Mouse (Mus musculus) 3T3-L1 (cell line): ENCODE results near the gene Sdk1.

Source experiments
- DNase-seq: peaks from one replicate; pipeline ENCODE4 v3.0.0-alpha.2; 2015; ENCODE audit warnings: low read depth, low spot score

Gene Sdk1

DNA sequence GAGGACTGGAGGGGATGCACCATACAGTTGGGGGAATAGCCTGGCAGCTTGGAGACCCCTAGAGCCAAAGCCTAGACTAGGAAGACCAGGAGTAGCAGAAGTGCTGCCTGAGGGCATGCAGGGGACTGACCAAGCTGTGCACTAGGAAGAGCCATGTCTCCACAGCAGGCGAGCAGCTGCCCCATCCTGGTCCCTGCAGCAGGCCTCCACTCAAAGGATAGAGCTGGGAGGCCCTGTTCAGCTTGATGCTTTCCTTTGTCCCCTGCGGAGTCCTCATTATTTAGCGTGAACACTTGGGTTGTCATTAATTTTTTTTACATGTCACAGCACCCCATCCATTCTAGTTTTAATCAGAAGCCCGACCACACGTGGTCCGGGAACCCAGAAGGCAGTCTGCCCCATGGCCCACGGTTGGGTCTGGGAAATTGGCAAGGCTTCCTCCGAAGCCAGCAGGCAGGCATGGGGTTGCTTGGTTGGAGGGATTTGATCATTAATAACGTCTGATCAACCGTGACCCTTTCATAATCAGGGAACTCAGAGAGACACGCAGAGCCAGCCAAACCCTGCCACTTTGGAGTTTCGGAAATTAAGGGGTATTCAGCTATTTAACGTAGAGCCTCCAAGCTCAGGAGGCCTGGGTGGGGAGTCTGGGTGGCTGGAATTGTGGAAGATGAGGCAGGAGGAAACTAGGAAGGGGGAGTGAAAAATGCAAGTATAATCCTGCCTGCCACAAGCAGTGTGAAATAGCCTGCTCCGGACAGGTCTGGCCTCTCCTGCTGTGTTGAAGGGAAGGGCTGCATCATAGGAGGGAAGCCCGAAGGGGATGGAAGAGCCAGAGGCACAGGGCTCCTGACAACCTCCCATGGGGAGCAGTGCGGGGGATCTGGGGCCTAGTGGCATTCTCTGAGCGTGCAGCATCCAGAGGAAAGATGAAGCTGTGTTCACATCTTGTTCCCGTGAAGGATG, 872.2 kb downstream of the Sdk1 start:
- no peak for DNase-seq

DNA sequence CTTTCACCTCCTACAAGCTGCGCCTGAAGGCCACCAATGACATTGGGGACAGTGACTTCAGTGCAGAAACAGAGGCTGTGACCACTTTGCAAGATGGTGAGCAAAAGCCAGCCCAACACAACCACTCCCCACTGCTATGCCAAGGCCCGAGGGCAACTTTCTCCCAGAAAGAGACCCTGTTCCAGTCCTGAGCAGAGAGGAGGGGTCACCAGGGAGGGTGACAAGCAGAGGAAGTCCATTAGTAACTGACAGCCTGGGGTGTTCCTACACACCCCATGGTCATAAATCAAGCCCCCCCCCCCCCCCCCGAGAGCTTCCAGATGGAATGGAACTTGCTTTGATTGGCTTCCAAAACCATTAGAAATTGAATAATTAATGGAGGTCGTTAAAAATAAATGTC, 886.5 kb downstream of the Sdk1 start:
- no peak for DNase-seq

DNA sequence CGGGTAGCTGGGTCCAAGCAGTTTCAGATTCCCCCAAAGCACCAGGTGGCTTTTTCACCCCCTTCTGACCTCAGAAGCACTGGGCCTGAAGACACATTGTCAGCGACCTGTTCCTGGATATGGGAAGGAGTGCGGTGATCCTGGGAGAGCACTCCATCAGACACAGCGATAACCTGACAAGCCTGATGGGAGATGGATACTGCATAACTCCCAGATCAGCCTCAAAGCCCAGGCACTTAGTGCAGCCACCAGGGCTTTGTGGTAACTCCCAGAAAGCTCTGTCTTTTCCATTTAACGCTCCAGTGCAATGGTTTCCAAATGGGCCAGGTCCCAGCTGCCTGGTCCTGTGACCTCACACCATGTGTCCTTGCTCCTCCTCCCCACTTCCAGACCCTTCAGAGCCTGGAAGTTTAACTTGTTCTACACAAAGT, 886.9 kb downstream of the Sdk1 start:
- DNase-seq, result no peak

DNA sequence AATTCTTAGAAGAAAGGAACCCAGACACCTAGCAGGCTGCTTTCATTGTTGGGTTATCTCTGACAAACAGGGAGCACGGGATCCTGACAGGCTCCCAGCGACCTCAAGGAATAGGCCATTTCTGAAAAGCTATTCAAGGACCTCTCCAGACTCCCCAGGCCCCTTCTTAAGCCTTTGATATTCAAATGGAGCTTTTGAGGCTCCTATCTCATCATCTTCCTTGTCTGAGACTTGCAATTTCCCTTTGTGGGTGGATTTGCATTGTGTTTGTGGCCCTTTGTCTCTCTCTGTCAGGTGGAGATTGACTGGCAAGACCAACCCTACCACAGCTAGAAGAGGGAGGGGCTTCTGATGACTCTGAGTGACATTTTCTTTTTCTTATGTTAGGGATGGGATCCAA, 888.7 kb downstream of the Sdk1 start:
- no peak for DNase-seq

DNA sequence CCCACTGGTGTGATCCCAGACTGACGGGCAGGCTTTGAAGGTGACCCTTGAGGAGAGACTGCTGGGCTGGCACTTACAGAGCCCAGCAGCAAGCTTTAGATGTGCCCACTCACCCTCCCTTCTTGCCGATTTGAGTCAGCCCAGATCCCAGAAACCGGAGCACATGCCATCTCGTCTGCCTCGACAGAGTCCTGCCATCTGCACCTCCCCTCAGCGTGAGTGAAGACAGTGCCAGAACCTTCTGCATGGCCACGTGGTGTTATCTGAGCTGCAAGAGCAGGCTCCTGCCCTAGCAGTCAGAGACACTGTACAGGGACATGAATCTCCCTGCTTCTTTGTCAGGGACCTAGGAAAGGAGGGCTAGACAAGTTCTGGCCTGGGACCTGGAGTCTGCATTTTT, 898.7 kb downstream of the Sdk1 start:
- DNase-seq, result no peak

DNA sequence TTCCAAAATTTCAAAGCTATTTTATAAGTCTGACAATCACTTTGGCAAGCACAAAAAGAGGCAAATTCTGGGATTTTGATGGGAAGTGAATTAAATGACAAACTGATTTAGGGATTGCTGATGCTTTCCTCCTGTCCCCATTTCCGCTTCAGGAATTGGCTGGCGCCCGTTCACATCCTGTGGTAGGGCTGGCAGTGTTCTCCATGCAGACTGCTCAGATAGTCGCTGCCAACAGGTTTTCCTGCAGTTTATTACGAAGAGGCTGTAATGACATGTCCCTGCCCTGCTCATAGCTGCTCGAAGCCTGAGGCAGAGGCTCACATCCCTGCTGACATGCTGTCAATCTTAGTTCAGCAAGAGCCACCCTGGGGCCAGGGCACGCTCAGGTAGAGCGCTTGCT, 908.3 kb downstream of the Sdk1 start:
- DNase-seq, result no peak

DNA sequence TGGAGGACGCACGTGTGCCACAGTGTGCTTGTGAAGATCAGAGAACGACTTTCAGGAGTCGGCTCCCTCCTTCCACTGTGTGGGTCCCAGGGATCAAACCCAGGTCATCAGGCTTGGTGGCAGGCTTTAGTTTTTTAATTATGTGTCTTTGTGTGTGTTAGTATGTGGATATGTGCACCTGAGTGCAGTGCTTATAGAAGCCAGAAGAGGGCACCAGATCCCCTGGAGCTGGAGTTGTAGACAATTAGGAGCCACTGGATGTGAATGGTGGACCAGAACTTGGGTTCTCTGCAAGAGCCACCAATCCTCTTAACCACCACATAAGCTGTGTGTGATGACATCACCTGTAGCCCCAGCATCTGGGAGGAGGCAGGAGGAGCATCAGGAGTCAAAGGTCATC, 909.5 kb downstream of the Sdk1 start:
- DNase-seq, result peak; percentile 6

DNA sequence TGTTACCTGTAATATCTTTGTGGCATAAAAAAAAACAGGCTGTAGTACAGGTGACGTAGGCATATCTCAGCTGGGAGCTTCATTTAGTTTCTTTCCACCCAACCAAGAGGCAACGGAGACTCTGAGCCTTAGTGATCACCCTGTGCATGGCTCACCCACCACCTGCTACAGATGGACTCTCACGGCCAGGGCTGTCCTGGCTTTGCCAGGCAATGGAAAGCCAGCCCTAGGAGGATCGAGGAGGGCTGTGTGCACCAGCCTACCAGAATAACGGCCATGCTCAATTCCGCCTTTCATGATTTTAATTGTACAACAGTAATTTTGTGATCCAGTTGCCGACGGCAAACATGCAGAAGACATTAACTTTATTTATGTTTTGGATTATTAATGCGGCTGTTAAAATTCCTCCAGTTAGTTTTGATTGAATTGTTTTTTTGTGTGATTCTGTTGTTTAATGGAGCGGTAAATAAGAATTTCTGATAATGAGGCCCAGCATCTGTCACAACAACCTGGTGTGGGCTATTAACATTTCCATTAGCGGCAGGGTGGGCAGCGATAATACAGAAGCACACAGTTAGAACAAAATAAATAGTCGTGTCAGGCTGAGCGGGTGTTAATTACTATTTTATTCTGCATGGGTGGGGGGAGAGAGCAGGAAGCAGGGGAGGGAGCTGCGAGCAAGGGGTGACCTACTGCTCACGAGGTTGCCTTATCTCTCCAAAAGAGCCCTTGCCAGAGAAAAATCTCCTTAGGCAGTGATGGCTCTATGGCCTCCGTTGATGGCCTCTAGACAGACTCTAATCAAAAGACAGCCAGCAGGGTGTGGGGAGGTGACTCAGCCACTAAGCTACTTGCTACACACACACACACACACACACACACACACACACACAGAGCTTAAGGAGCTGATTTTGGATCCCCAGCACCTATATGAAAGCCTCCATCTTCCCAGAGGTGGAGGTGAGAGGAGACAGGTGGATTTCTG, 915.9 kb downstream of the Sdk1 start:
- no peak for DNase-seq

DNA sequence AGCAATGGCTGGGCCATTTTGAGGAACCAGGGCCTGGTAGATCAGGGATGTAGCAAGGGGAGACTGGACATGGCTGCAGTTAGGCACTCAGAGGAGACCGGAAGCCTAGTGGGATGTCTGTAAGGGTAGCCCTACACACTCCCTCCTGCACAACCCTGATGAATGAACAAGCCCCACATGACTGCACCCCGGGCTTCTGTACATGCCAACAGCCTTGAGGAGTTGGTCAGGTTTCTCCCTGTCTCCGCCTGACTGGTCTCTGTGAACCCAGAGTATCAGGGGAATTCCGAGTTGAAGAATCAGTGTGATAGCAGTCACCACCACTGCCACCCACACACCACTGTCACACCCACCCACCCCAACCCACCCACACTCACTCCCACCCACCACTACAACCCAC, 922.2 kb downstream of the Sdk1 start:
- DNase-seq, result no peak

DNA sequence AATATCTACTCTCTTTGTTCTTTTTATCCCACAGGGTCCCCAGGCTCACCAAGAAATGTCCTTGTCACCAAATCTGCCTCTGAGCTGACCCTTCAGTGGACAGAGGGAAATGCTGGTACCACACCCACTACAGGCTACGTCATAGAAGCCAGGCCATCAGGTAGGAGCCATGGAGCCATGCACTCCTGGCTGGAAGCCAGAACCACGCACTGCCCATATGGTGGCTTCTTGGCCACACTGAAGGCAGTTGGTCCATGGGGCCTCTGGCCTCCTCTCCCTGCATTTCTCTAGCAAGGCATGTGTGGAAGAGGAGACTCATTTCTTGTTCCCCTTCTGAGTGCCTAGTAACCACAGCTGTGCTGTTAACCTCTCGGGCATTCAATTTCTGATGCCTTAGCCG, 932.3 kb downstream of the Sdk1 start:
- no peak for DNase-seq

DNA sequence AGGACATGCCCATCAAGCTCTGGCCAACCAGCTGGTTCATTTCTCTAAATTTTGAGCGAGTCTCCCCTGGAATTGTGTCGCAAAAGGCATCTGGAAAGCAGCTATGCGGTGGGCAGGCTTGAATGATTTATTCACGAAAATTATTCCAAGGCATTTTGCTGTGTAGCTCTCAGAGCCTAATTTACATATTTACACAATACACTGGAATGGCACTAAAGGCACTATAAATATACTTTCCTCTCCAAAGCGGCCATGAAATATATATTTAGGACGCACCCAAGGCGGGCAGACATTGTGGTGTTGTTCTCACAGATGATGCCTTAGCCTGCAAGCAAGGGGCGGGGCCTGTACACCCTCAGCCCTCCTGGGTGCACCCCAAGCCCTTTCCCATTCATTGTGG, 936.9 kb downstream of the Sdk1 start:
- no peak for DNase-seq

DNA sequence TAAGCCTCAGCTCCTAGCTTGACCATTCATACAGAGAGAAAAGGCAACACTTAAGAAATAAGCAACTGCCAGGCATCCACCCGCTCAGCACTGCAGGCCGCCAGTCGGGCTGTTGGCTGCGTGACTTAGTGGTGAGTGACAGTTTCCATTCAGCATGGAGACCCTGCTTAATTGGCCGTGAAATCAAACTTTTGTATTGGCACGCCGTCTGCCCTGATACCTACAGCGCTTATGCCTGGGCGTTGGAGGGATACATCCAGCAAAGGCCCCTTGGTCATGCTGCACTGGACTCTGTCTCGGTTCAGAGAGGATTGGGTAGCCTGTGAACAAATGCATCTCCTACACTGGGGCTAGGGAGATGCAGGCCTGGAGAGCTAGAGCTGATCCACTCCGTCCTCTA, 938.0 kb downstream of the Sdk1 start:
- no peak for DNase-seq

DNA sequence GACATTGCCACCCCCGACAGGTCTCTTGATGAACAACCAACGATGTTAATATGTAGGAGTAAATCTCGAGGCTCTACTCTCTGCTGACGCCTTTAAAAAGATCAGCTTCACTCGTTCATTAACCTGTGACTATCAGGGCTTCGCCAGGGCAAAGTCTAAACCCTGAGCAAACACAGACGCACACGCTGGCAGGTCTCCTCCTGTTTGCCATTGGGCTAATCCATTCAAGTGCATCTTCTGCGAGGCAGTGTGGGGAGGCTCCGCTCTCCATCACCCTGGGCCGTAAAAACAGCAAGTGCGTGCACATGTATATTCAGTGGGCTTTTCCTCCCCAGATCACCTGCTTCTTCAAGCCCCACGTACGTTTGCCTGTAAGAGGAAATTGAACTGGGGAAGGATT, 940.6 kb downstream of the Sdk1 start:
- DNase-seq, result no peak

DNA sequence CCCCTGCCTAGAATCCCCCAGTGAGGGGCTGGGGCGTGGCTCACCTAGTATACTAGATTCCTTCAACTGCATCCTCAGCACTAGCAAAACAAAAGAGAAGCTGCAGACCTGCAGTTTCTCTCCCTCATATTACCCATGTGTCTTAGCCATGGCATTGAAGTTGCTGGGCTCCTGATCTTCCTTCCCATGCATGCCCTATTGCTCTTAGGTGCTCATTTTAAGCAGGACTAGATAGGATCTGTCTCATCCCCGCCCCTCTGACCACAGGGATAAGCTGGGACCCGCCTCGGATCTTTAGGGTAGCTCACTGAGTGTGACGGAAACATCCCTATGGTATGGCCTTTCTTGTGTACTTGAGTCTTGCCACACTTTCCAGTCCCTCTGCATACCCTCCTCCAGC, 947.5 kb downstream of the Sdk1 start:
- DNase-seq, result no peak

DNA sequence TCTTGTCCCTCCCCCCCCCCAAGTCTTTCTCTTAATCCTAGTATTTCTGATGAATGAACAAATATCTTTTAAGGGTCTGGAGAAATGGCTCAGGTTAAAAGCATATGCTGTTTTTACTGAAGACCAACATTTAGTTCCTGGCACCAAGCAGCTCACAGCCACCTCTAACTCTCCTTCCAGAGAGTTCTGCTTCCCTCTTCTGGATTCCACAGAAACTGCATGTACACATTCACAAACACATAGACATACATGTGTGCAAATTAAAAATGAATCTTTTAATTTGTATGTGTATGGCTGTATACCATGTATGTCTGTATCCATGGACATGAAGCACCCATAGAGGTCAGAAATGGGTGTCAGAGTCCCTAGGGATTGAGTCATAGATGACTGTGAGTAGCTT, 968.6 kb downstream of the Sdk1 start:
- DNase-seq, result peak; percentile 20

DNA sequence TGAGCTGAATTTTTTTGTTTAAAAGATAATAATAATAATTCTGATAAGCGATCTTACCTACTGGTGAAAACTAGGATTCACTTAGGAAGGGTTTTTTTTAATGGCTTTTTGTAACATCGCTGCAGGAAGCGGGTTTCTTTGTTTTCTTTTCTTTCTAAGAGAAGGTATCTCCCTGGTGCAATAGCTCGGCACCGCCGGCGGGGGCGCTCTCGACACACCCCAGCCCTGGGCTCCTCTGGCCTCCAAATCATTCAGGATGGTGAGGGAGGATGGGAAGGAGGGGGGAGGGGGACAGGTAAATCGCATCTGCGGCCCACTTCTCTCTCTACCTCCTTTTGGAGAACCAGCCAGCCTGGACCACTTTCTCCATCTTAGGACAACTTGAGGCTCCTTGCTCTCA, 971.0 kb downstream of the Sdk1 start:
- no peak for DNase-seq

DNA sequence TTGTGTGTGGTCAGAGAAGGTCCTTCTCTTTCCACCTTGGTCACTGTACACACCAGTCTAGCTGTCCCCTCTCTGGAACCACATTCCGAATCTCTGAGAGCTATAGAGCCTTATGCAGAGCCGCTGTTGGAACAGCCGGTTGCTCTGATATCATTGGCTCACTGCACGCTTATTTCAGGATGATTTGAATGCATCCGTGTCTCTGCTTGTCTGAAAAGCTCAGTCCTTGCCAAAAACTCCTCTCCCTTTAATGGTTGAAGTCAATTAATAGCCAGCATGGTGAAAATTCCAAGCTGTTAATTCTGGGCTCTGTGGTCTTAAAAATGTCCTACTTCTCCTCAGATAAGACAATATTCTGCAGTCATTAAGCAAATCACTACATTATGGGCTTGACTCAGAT, 974.7 kb downstream of the Sdk1 start:
- no peak for DNase-seq

DNA sequence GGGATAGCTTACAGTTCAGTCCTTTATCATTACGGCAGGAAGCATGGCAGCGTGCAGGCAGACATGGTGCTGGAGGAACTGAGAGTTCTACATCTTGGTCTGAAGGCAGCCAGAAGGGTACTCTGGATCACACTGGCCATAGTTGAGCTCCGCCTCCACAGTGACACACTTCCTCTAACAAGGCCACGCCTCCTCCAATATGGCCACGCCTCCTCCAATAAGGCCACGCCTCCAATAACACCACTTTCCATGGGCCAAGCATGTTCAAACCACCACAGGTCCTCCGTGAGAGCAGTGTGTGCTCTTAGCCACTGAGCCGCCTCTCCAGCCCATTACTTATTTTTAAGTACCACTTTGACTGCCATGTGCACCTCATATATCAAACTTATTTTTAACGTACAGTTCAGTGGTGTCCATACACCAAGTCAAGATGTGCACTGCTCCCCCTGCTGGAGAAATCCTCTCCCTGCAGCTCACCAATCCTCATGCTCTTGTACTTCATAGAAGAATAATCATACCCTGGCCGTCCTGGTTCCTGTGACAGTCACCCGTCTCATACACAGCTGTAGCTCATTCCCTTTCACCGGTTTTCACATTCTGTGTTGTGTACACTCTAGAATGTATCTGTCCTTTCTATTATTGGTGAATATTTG, 979.7 kb downstream of the Sdk1 start:
- peak; percentile 18 for DNase-seq

DNA sequence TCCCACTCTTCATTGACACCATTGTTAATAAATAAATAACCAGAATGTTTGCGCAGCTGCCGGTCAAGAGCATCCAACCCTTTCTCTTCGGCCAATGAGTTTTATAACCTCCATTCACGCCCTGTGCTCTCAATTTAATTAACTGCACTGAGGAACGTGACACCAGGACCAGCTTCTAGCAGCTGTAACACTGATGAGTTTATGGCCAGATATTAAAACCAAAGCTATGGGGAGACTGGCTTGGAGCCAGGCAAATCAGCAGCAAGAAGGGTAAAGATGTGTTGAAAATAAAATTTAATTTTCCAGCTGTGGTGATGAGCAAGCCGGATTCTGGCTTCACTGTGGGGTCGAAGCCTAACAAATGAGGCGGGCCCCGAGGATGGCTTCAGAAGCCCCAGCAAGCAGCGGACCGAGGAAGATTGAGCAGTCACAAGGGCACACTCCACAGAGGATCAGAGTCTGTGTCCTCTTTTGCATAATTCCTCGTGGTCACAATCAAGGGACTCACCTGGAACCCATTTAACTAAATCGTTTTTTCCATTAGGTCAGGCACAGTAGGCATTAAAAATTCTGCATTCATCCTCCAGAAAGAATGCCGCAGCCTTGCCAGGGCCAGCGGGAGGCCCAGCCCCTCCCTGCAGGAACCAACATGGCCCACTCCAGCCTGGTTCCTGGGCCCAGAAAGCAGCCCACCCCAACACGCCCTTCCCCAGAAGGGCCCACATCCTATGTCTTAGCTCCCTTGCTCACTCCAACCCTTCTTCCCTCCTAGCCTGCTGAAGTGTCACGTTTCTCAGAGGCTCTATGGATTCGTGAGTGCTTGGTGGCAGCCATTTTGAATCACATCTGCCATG, 987.9 kb downstream of the Sdk1 start:
- DNase-seq, result no peak

DNA sequence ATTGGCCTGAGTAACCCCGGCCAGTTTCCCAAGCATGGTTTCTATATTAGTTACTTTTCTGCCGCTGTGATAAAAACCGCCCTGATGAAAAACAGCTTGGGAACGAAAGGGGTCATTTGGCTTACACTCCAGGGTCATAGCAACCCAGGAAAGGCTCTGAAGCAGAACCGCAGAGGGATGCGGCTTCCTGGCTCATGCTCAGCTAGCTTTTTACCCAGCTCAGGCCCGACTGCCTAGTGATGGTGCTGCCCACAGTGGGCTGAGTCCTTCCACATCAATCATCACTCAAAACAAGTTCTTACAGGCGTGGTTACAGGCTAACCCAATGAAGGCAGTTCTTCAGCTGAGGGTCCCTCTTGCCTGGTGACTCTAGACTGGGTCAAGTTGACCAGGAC, 988.5 kb downstream of the Sdk1 start:
- DNase-seq, result no peak

DNA sequence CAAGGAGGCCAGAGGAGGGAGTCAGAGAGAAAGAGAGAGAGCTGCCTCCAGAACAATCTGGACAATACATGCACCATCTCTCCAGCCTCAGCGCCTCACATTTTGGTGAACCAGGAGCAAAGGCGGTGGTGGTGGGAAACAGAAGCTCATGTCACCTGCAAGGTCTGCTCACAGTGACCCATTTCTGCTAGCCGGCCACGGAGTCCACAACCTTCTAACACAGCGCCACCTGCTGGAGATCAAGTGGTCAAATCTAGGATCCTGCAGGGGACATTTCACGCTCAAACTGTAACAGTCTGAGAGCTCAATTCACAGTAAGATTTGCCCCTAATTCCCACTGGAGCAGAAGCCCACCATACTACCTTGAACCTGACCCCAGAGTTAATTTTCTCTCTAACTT, 999.0 kb downstream of the Sdk1 start:
- peak; percentile 8 for DNase-seq
